Mouse (Mus musculus): ENCODE data around the gene Mrpl10. TPM values are rescaled to one million over a fixed set of nuclear protein-coding genes. Genes with fewer than 3 reads are reported as not detected.

Mrpl10 gene
- polyA plus RNA-seq, 1 experiment from 2014 or later: 71.9 TPM

DNA sequence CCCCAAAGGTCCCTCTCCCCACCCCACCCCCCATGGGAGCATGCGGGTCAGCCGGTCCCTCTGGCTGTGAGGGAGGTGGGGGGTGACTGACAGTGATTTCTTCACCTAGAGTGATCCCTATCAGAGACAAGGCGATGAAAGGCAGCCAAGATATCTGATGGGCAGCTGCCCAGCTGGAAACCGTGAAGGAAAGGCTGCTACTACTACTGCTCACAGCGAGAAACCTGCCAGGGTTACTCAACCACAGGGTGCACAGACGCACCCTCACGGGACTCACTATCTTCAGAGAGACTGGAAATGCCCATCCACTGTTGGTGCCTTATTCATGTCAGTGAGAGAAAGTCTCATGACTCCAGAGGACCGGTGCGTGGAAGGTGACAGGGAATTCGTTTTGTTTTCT is 16.4 kb upstream of the Mrpl10 start:
- no peak for TF ChIP-seq CTCF (IDR thresholded peaks at IDR 0.05; ENCODE audit: low read depth)
- H3K4me3 ChIP-seq (replicated peaks; ENCODE audit: low read depth, low read length): no peak overlapping the region
- no peak overlapping the region for H3K9ac ChIP-seq (ENCODE audit: low read depth, low read length)
- ATAC-seq (replicated peaks; ENCODE audit: low FRiP score, low read depth) (no peak), DNase-seq (ENCODE audit: low spot score) (no peak)
- peaks cover 19% of the 10 kb centered on the region for H3K27me3 ChIP-seq (ENCODE audit: insufficient read depth, low read length)
- H3K4me2 ChIP-seq (ENCODE audit: low read length): peak overlapping the region; percentile 53; the same call in 1 of the 2 replicates
- no peaks in the 10 kb centered on the region for H3K9me3 ChIP-seq (replicated peaks; ENCODE audit: low read length)
- H3K36me3 ChIP-seq (ENCODE audit: insufficient read depth, low read length): no peaks in the 10 kb centered on the region
- 47% methylated on average over 10 of the region's 10 CpGs for WGBS
- peaks cover 28% of the 10 kb centered on the region for H3K4me1 ChIP-seq (replicated peaks; ENCODE audit: insufficient read depth, low read length)
- no peak overlapping the region for H3K27ac ChIP-seq

GRCm38 (mm10) chr11:97025721-97026344 is 15.5 kb upstream of the Mrpl10 start:
- peaks cover 35% of the 10 kb centered on the region for H3K4me1 ChIP-seq (replicated peaks; ENCODE audit: insufficient read depth, low read length)
- no peaks in the 10 kb centered on the region for H3K36me3 ChIP-seq (ENCODE audit: insufficient read depth, low read length)
- ATAC-seq (replicated peaks; ENCODE audit: low FRiP score, low read depth) (peak; percentile 57), DNase-seq (ENCODE audit: low spot score) (peak; percentile 96)
- peak; percentile 98 for TF ChIP-seq CTCF (IDR thresholded peaks at IDR 0.05; ENCODE audit: low read depth)
- 3% methylated on average over 17 of the region's 17 CpGs for WGBS
- no peaks in the 10 kb centered on the region for H3K9me3 ChIP-seq (replicated peaks; ENCODE audit: low read length)
- peak overlapping the region; percentile 90 for H3K27ac ChIP-seq
- H3K9ac ChIP-seq (ENCODE audit: low read depth, low read length): peak overlapping the region; percentile 52; the same call in 1 of the 2 replicates
- H3K4me2 ChIP-seq (ENCODE audit: low read length): peak overlapping the region; percentile 53
- peak overlapping the region; percentile 22; the same call in 1 of the 2 replicates for H3K4me3 ChIP-seq (replicated peaks; ENCODE audit: low read depth, low read length)
- H3K27me3 ChIP-seq (ENCODE audit: insufficient read depth, low read length): peaks cover 12% of the 10 kb centered on the region

GRCm38 (mm10) chr11:97029686-97030417 is 11.5 kb upstream of the Mrpl10 start, which contains the start of gene Scrn2:
Scrn2 (plus strand) TSS chr11:97029938.
- H3K4me3 ChIP-seq (replicated peaks; ENCODE audit: low read depth, low read length): peak within 1 kb of the TSS; percentile 60
- H3K27me3 ChIP-seq (ENCODE audit: insufficient read depth, low read length): no peaks in the 10 kb centered on the region
- H3K9ac ChIP-seq (ENCODE audit: low read depth, low read length): peak within 1 kb of the TSS; percentile 64
- ATAC-seq (replicated peaks; ENCODE audit: low FRiP score, low read depth): peak; percentile 57
- WGBS: under 1% methylated on average over 25 of the region's 25 CpGs
- peak within 1 kb of the TSS; percentile 79 for H3K4me2 ChIP-seq (ENCODE audit: low read length)
- peaks cover 21% of the 10 kb centered on the region for H3K4me1 ChIP-seq (replicated peaks; ENCODE audit: insufficient read depth, low read length)
- H3K27ac ChIP-seq: peak within 1 kb of the TSS; percentile 76
- 0 out of 2 replicates have a peak, but pooled peaks cover 4% of the 10 kb centered on the region for H3K36me3 ChIP-seq (ENCODE audit: insufficient read depth, low read length)
- peak; percentile 97 for DNase-seq (ENCODE audit: low spot score)
- TF ChIP-seq CTCF (IDR thresholded peaks at IDR 0.05; ENCODE audit: low read depth): peak; percentile 96
- no peaks in the 10 kb centered on the region for H3K9me3 ChIP-seq (replicated peaks; ENCODE audit: low read length)

- H3K9ac ChIP-seq (ENCODE audit: low read depth, low read length): peak overlapping the region; percentile 64
- 0 out of 2 replicates have a peak, but pooled peaks cover 4% of the 10 kb centered on the region for H3K36me3 ChIP-seq (ENCODE audit: insufficient read depth, low read length)
- no peak for DNase-seq (ENCODE audit: low spot score)
- H3K27ac ChIP-seq: peak overlapping the region; percentile 76
- peaks cover 15% of the 10 kb centered on the region for H3K4me1 ChIP-seq (replicated peaks; ENCODE audit: insufficient read depth, low read length)
- peak overlapping the region; percentile 60 for H3K4me3 ChIP-seq (replicated peaks; ENCODE audit: low read depth, low read length)
- H3K27me3 ChIP-seq (ENCODE audit: insufficient read depth, low read length): no peaks in the 10 kb centered on the region
- H3K4me2 ChIP-seq (ENCODE audit: low read length): peak overlapping the region; percentile 79
- ATAC-seq (replicated peaks; ENCODE audit: low FRiP score, low read depth): no peak
- TF ChIP-seq CTCF (IDR thresholded peaks at IDR 0.05; ENCODE audit: low read depth): no peak
- no peaks in the 10 kb centered on the region for H3K9me3 ChIP-seq (replicated peaks; ENCODE audit: low read length)
- 8% methylated on average over 15 of the region's 15 CpGs for WGBS
Measured at GRCm38 (mm10) chr11:97030426-97030825, 10.9 kb upstream of the Mrpl10 start.

DNA sequence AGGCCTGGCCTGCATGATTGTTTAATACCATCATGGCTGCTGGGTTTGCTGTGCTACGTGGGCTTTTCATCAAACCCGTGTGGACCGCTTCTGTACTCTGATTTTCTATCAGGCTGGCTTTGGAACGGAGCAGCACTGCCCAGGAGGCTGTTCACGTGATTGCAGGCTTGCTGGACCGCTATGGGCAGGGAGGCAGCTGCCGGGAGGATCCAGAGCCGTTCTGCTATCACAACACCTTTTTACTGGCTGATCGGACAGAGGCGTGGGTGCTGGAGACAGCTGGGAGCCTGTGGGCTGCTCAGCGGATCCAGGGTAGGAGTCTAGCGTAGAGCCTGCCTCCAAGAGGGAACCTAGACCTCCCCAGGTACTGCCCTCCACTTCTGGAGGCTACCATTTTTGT is 9.4 kb upstream of the Mrpl10 start:
- TF ChIP-seq CTCF (IDR thresholded peaks at IDR 0.05; ENCODE audit: low read depth): no peak
- Histone ChIP-seq H3K27ac (no peak overlapping the region), H3K4me2 (ENCODE audit: low read length) (no peak overlapping the region), H3K9ac (ENCODE audit: low read depth, low read length) (no peak overlapping the region), H3K4me1 (replicated peaks; ENCODE audit: insufficient read depth, low read length) (peaks cover 9% of the 10 kb centered on the region; the same call in 1 of the 2 replicates), H3K27me3 (ENCODE audit: insufficient read depth, low read length) (no peaks in the 10 kb centered on the region), H3K9me3 (replicated peaks; ENCODE audit: low read length) (no peaks in the 10 kb centered on the region), H3K4me3 (replicated peaks; ENCODE audit: low read depth, low read length) (no peak overlapping the region), H3K36me3 (ENCODE audit: insufficient read depth, low read length) (0 out of 2 replicates have a peak, but pooled peaks cover 4% of the 10 kb centered on the region)
- ATAC-seq (replicated peaks; ENCODE audit: low FRiP score, low read depth) (no peak; the same call in 1 of the 2 replicates), DNase-seq (ENCODE audit: low spot score) (no peak)
- whole genome bisulfite sequencing: 69% methylated on average over 12 of the region's 12 CpGs

DNA sequence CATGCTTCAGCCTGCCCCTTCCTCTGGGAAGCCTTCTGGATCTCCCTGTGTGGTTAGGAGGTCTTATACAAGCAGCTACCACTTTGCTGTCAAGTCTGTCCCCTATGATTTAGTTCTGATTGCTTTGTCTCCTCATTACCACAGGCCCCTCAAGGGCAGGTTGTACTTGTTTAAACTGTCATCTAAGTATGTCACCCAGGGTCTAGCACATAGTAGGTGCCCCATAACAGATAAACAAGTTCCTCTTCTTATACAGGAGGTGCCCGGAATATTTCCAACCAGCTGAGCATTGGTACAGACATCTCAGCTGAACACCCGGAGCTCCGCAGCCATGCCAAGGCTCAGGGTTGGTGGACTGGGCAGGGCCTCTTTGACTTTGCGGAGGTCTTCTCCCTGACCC is 8.9 kb upstream of the Mrpl10 start:
- no peak overlapping the region for H3K4me2 ChIP-seq (ENCODE audit: low read length)
- H3K4me3 ChIP-seq (replicated peaks; ENCODE audit: low read depth, low read length): no peak overlapping the region
- no peak for ATAC-seq (replicated peaks; ENCODE audit: low FRiP score, low read depth)
- H3K27me3 ChIP-seq (ENCODE audit: insufficient read depth, low read length): no peaks in the 10 kb centered on the region
- H3K4me1 ChIP-seq (replicated peaks; ENCODE audit: insufficient read depth, low read length): peaks cover 9% of the 10 kb centered on the region; the same call in 1 of the 2 replicates
- H3K9ac ChIP-seq (ENCODE audit: low read depth, low read length): no peak overlapping the region
- 93% methylated on average over 4 of the region's 4 CpGs for WGBS
- no peaks in the 10 kb centered on the region for H3K9me3 ChIP-seq (replicated peaks; ENCODE audit: low read length)
- no peak for DNase-seq (ENCODE audit: low spot score)
- 0 out of 2 replicates have a peak, but pooled peaks cover 4% of the 10 kb centered on the region for H3K36me3 ChIP-seq (ENCODE audit: insufficient read depth, low read length)
- H3K27ac ChIP-seq: no peak overlapping the region
- no peak for TF ChIP-seq CTCF (IDR thresholded peaks at IDR 0.05; ENCODE audit: low read depth)

Data from kidney, postnatal 0 days (tissue).